Mouse (Mus musculus): ENCODE data around the gene Galnt3. TPM values are rescaled to one million over a fixed set of nuclear protein-coding genes. Genes with fewer than 3 reads are reported as not detected.

Gene Galnt3
- polyA plus RNA-seq, 1 experiment from 2014 or later = 0.46 TPM

DNA sequence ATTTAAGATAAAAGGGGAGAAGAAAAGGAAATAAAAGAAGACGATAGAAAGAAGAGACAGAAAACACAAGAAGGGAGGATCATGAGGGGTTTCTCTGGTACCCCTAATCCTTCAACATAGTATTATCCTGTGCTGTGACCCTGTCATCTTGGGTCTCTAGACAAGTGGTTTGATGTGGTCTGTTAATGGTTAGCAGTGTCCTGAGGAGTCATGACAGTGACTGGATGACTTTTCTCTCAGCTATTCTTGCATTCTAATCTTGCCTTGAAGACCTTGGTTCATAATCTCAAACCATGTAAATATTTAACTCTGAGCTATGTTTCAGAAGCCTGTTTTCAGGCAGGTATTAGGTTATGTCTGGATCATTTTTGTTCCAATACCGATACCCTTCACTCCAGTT lies 17.9 kb upstream of the Galnt3 start:
- Histone ChIP-seq H3K4me1 (peaks cover 7% of the 10 kb centered on the region), H3K36me3 (no peaks in the 10 kb centered on the region), H3K4me2 (no peak overlapping the region), H3K27me3 (replicated peaks) (no peaks in the 10 kb centered on the region), H3K9me3 (replicated peaks) (no peaks in the 10 kb centered on the region), H3K27ac (replicated peaks) (no peak overlapping the region), H3K9ac (replicated peaks) (no peak overlapping the region), H3K4me3 (replicated peaks) (no peak overlapping the region)
- ATAC-seq (ENCODE audit: low FRiP score) = no peak
- 86% methylated on average over 2 of the region's 2 CpGs for WGBS

DNA sequence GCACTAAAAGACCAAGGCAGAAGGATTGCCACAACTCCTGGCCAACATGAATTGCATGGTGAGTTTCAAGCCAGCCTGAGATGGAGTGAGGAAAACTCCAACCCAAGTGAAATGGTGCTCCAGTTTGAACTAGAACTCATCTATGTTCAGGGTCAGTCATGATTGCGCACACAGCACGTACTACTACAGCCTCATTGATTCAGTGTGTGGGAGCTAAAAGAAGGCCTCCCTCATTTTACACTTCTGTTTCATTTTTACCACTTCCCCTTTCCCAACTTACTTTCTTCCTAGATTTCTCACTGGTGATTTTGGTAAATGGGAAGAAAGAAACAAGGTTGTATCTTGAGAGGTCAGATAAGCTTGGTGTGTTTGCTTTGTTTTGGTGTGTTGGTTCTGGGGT lies 17.5 kb upstream of the Galnt3 start:
- Histone ChIP-seq H3K4me1 (peaks cover 7% of the 10 kb centered on the region), H3K9ac (replicated peaks) (no peak overlapping the region), H3K27me3 (replicated peaks) (no peaks in the 10 kb centered on the region), H3K9me3 (replicated peaks) (no peaks in the 10 kb centered on the region), H3K4me2 (no peak overlapping the region), H3K4me3 (replicated peaks) (no peak overlapping the region), H3K36me3 (no peaks in the 10 kb centered on the region), H3K27ac (replicated peaks) (no peak overlapping the region)
- no peak for ATAC-seq (ENCODE audit: low FRiP score)
- WGBS = 96% methylated on average over 2 of the region's 2 CpGs

DNA sequence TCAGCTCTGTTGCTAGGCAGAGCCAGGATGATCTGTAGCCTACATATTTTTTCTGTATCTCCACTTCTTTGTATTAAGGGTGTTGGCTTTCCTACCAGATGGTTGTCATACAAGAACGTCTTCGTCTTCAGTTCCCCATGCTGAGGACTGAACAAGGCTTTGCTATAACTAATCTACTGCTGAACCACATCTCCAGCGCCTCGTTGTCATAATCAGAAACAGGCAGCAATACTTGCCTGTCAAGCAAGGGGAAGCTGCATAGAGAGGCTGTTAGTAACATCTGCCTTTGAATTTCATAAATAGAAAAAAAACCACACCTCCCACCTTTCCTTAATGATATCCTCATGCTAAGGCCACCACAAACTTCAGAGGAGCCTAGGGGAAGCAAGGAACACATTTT lies 15.5 kb upstream of the Galnt3 start:
- Histone ChIP-seq H3K9ac (replicated peaks) (no peak overlapping the region), H3K9me3 (replicated peaks) (no peaks in the 10 kb centered on the region), H3K36me3 (no peaks in the 10 kb centered on the region), H3K4me2 (no peak overlapping the region), H3K27me3 (replicated peaks) (no peaks in the 10 kb centered on the region), H3K27ac (replicated peaks) (no peak overlapping the region), H3K4me3 (replicated peaks) (no peak overlapping the region), H3K4me1 (0 out of 2 replicates have a peak, but pooled peaks cover 3% of the 10 kb centered on the region)
- ATAC-seq (ENCODE audit: low FRiP score) = no peak
- 83% methylated on average over 4 of the region's 4 CpGs for WGBS

DNA sequence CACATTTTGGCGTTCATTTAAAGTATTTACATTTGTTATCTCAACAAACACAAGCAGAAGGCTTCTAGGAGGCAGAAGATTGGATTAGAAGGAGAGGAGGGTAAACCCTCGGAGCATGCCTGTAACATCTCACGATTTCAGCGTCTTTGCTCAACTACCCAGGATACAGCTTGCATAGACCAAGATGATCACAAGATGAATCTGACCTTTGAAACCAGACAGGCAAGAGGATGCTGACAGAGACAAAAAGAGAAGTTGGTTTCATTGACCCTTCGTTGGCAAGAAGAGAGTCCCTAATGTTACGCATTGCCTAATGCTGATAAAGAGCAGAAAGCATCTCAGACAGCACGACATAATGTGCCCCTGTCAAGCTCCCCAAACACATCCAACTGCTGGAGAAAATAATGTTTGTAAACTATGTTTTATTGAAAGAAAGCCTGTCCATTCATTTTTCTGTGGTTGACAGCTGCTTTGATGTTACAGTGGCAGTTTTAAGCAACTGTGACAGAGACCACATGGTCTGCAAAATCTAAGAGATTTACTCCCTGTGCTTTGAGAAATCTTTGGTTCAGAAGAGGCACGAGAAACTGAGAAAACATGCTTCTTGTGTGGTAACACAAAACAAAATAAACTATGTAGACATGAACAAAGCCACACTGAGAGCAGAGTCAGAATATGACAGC lies 7.2 kb upstream of the Galnt3 start:
- no peaks in the 10 kb centered on the region for H3K4me1 ChIP-seq
- H3K36me3 ChIP-seq = no peaks in the 10 kb centered on the region
- no peaks in the 10 kb centered on the region for H3K9me3 ChIP-seq (replicated peaks)
- 78% methylated on average over 8 of the region's 8 CpGs for WGBS
- no peak for ATAC-seq (ENCODE audit: low FRiP score)
- H3K4me3 ChIP-seq (replicated peaks) = no peak overlapping the region
- H3K4me2 ChIP-seq = no peak overlapping the region
- H3K27me3 ChIP-seq (replicated peaks) = no peaks in the 10 kb centered on the region
- H3K27ac ChIP-seq (replicated peaks) = no peak overlapping the region
- H3K9ac ChIP-seq (replicated peaks) = no peak overlapping the region

DNA sequence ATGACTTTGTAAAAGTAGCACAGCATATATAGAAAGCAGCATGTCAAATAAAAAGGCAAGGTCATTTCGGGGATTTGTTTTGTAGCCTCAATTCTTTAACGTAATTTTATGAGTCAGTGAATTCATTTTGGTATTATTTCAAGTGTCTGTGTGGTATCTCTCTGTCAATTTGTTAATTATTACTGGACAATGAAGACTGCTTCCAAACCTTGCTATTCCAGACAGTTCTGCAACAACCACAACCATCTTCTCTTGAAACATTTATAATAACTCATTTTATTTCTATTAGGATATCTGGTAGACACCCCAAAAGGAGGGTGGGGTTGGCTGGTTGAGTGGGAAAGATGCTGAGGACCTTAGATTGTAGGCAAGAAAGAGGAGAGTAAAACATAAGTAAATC lies 4.1 kb upstream of the Galnt3 start:
- peaks cover 11% of the 10 kb centered on the region for H3K4me1 ChIP-seq
- no peak overlapping the region for H3K9ac ChIP-seq (replicated peaks)
- no peak overlapping the region for H3K4me2 ChIP-seq
- 93% methylated on average over 2 of the region's 2 CpGs for WGBS
- no peak overlapping the region for H3K27ac ChIP-seq (replicated peaks)
- H3K4me3 ChIP-seq (replicated peaks) = no peak overlapping the region
- H3K9me3 ChIP-seq (replicated peaks) = no peaks in the 10 kb centered on the region
- peaks cover 7% of the 10 kb centered on the region; the same call in 1 of the 2 replicates for H3K27me3 ChIP-seq (replicated peaks)
- no peaks in the 10 kb centered on the region for H3K36me3 ChIP-seq
- no peak for ATAC-seq (ENCODE audit: low FRiP score)

DNA sequence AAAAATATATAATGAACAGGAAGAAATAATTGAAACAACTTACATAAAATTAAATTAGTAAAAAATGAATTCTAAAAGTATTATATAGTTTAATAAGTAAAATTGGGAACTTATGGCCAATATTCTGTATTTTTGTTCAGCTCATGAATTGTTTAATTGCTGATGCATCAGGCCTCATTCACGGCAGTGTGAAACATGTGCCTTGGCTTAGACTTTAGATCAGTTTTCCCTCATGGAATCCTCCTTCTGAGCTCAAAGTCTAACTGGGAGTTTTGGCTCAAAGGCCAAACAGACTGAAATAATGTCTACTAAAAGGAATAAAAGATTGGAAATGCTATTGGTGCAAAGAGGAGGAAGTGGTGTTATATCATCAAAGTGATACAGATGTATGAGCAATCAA lies 2.7 kb upstream of the Galnt3 start:
- WGBS = 71% methylated on average over 1 of the region's 1 CpGs
- Histone ChIP-seq H3K27ac (replicated peaks) (no peak overlapping the region), H3K36me3 (no peaks in the 10 kb centered on the region), H3K4me3 (replicated peaks) (no peak overlapping the region), H3K4me1 (peaks cover 14% of the 10 kb centered on the region), H3K4me2 (no peak overlapping the region), H3K27me3 (replicated peaks) (peaks cover 10% of the 10 kb centered on the region), H3K9ac (replicated peaks) (no peak overlapping the region), H3K9me3 (replicated peaks) (no peaks in the 10 kb centered on the region)
- no peak for ATAC-seq (ENCODE audit: low FRiP score)

DNA sequence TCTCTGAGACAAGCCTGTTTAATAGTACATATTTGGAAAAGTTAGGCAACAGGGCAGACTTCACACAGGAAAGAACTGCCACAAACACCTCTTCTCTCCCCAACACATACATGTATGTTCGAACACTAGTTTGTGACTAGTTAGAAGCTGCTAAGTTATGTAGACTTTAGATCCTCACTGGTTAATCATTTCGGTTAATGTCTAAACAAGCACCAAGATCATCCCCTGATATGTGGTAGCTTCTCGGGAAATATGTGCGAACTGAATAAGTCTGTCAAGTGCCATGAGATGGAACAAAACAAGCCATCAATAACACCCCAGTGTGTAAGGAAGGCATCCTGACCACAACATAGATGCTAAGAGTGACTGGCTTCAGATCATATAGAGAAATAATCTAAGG lies 2.1 kb upstream of the Galnt3 start:
- no peaks in the 10 kb centered on the region for H3K36me3 ChIP-seq
- no peak overlapping the region for H3K4me2 ChIP-seq
- H3K27me3 ChIP-seq (replicated peaks) = peaks cover 13% of the 10 kb centered on the region
- WGBS = 85% methylated on average over 4 of the region's 4 CpGs
- H3K9me3 ChIP-seq (replicated peaks) = no peaks in the 10 kb centered on the region
- ATAC-seq (ENCODE audit: low FRiP score) = no peak
- no peak overlapping the region for H3K9ac ChIP-seq (replicated peaks)
- no peak overlapping the region for H3K4me3 ChIP-seq (replicated peaks)
- H3K27ac ChIP-seq (replicated peaks) = no peak overlapping the region
- peaks cover 14% of the 10 kb centered on the region for H3K4me1 ChIP-seq

DNA sequence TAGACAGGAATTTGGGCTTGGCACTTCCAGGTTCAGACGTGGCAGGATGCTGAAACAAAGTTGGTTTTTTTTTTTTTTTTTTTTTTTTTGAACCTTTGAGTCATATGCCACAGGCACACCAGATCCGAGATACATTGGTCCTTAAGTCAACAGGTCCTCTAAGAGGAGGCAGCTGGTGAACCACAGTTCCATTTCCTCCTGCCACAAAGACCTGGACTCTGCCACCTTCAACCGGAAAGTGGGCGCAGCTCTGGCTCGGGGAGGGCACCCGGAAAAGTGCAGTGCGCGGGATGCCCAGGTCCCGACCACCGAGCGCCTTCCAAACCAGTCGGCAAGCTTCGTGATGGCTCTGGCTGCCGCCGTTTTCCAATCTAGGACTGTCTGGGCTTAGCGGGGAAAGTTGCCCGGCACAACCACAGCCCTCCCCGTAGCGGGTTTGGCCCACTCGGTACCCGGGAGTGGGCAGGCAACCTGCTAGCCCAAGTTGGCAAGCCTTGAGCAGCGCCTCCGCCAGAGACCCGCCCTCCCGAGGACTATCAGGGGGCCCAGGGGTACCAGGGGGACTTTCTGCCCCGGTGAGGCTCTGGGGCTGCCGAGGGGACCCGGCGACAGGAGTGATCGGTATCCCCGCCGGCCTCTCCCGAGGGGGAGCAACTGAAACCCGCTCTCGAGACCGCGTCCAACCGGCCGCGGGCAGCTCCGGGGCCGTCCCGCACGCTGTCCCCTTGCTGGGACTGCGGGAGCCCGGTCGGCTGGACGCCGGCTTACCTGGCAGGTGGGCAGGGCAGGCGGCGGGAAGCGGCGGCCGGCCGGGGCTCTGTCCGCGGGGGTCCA lies 821 bp downstream of the Galnt3 start:
- peak overlapping the region; percentile 69 for H3K4me3 ChIP-seq (replicated peaks)
- H3K27me3 ChIP-seq (replicated peaks) = peaks cover 13% of the 10 kb centered on the region
- H3K36me3 ChIP-seq = no peaks in the 10 kb centered on the region
- H3K4me2 ChIP-seq = peak overlapping the region; percentile 100
- peak overlapping the region; percentile 60 for H3K9ac ChIP-seq (replicated peaks)
- H3K4me1 ChIP-seq = peaks cover 14% of the 10 kb centered on the region
- H3K27ac ChIP-seq (replicated peaks) = no peak overlapping the region
- ATAC-seq (ENCODE audit: low FRiP score) = peak; percentile 71
- H3K9me3 ChIP-seq (replicated peaks) = no peaks in the 10 kb centered on the region
- under 1% methylated on average over 57 of the region's 57 CpGs for WGBS

DNA sequence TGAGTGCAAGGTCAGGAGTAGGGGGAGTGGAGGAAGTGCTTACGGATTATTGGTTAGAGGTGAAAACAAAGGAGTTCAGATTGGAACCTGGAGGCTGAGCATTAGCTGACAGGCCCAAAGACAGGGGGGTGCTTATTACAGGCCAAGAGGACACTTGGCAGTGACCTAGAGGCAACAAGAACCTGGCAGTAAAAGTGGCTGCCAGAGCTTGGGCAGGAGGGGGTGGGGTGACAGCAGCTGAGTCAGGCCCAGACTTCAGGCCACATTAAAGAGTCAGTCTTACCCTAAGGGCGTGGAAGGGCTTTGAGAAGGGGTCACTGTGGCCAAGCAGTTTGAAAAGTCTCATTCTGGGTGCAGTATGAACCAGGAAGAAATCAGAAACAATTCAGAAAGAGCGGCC lies 7.1 kb downstream of the Galnt3 start:
- no peaks in the 10 kb centered on the region for H3K36me3 ChIP-seq
- H3K27me3 ChIP-seq (replicated peaks) = peaks cover 5% of the 10 kb centered on the region
- WGBS = 72% methylated on average over 3 of the region's 3 CpGs
- no peak for ATAC-seq (ENCODE audit: low FRiP score)
- no peak overlapping the region for H3K4me3 ChIP-seq (replicated peaks)
- H3K4me2 ChIP-seq = no peak overlapping the region
- H3K9me3 ChIP-seq (replicated peaks) = no peaks in the 10 kb centered on the region
- H3K4me1 ChIP-seq = no peaks in the 10 kb centered on the region
- H3K9ac ChIP-seq (replicated peaks) = no peak overlapping the region
- H3K27ac ChIP-seq (replicated peaks) = no peak overlapping the region

DNA sequence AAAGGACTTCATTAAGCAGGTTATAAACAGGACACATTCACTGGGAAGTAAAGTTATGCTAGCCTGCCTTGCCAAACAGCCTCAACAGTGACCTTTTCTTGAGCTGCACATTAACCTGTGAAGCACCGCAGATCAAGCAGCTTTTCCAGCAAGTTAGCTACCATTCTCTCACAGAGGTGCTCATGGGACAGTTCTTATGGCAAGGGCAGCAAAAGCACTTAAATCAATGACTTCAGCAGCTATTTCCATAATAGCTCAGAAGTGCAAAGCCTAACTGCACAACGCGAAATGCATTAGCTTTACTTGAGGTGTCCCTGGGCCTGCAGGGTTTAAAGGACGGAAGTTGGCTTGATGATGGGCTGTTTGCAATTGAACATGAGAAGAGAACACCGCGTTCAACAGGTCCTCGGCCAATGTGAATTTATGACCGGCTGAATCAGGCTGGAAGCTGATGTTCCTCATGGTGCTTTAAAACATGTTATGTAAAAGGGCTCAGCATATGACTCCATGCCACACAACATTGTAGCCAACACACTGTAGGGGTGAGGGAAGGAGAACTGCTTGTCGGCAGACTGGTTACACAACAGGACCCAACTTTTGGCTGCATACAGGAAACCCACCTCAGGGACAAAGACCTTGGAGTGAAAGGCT lies 16.8 kb downstream of the Galnt3 start:
- no peak overlapping the region for H3K4me2 ChIP-seq
- no peaks in the 10 kb centered on the region for H3K9me3 ChIP-seq (replicated peaks)
- no peaks in the 10 kb centered on the region for H3K36me3 ChIP-seq
- no peak overlapping the region for H3K27ac ChIP-seq (replicated peaks)
- H3K27me3 ChIP-seq (replicated peaks) = no peaks in the 10 kb centered on the region
- H3K4me3 ChIP-seq (replicated peaks) = no peak overlapping the region
- ATAC-seq (ENCODE audit: low FRiP score) = no peak
- H3K4me1 ChIP-seq = no peaks in the 10 kb centered on the region
- H3K9ac ChIP-seq (replicated peaks) = no peak overlapping the region
- WGBS = 94% methylated on average over 9 of the region's 9 CpGs

DNA sequence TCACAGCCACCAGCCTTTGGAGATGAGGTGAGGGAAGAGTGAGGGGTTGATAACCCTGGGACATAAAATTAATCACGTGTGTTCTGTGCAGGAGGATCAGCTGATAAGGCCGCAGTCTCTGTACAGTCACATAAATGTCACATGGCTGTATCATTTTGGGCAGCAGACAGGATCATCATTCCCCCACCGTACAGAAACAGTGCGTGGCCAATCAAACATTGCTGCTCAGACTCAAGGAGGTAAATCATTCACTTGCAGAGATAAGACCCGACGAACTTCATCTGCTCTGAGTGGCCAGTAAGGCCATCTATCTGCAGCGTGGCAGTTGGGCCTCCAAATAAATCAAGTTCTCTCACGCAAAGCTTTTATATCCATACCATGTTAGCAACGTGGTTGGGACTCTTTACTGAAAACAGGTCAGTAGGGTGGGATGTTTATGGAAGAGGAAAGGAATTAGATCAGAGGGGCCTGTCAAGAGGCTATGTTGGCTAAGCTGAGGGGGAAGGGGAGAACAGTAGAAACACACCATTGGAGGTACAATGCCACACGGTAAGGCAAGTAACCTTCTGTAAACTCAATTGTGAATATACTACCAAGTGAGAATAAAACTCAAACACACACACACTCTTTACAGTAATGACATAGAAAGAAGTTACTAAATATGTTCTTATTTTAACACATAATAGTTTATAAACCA lies 20.9 kb downstream of the Galnt3 start:
- no peak overlapping the region for H3K9ac ChIP-seq (replicated peaks)
- no peaks in the 10 kb centered on the region for H3K27me3 ChIP-seq (replicated peaks)
- H3K4me2 ChIP-seq = no peak overlapping the region
- H3K4me3 ChIP-seq (replicated peaks) = no peak overlapping the region
- H3K4me1 ChIP-seq = no peaks in the 10 kb centered on the region
- no peak for ATAC-seq (ENCODE audit: low FRiP score)
- H3K27ac ChIP-seq (replicated peaks) = no peak overlapping the region
- H3K36me3 ChIP-seq = no peaks in the 10 kb centered on the region
- WGBS = 66% methylated on average over 10 of the region's 10 CpGs
- H3K9me3 ChIP-seq (replicated peaks) = no peaks in the 10 kb centered on the region
